Mouse (Mus musculus) thymus, adult 2 months (tissue): ENCODE data around the gene Pnpla7.

Experiments used
- CTCF ChIP-seq: fragments of 200-500 bp; IDR thresholded peaks from 2 replicates; pipeline ENCODE4 v1.5.1; 2012; ENCODE audit warnings: mild to moderate bottlenecking, control low read depth, low read length, moderate library complexity, borderline replicate concordance; ENCODE audit not compliant: control insufficient read depth, poor library complexity, insufficient read depth; ENCODE audit errors: extremely low read depth
- POLR2A ChIP-seq: fragments of 200-500 bp; IDR thresholded peaks from 2 replicates; pipeline ENCODE4 v1.6.1; 2012; ENCODE audit warnings: mild to moderate bottlenecking, low read length, control low read depth, moderate library complexity; ENCODE audit not compliant: control insufficient read depth, poor library complexity, insufficient read depth; ENCODE audit errors: extremely low read depth

GRCm38 (mm10) chr2:25054221-25055067 is 78.6 kb downstream of the Pnpla7 start, which contains the start of gene Nsmf:
- TF ChIP-seq CTCF (no peak), POLR2A (no peak)
